Mouse (Mus musculus): Measurements from ENCODE around the gene Fahd2a. TPM values are rescaled to one million over a fixed set of nuclear protein-coding genes. Genes with fewer than 3 reads are reported as not detected.

Fahd2a gene
- total and polyA plus RNA-seq, 2 experiments from 2014 or later, result 43.3 to 58.0 TPM

- Histone ChIP-seq H3K27me3 (ENCODE audit: control insufficient read depth, insufficient read depth, low read length) (no peaks in the 10 kb centered on the region), H3K4me2 (ENCODE audit: low read depth, low read length) (no peak overlapping the region), H3K9ac (replicated peaks; ENCODE audit: low read depth, low read length) (no peak overlapping the region; the same call in 1 of the 2 replicates), H3K9me3 (replicated peaks; ENCODE audit: control insufficient read depth, low read length) (no peaks in the 10 kb centered on the region), H3K4me1 (ENCODE audit: control insufficient read depth, insufficient read depth) (0 out of 2 replicates have a peak, but pooled peaks cover 5% of the 10 kb centered on the region), H3K4me3 (ENCODE audit: low read depth, low read length) (no peak overlapping the region), H3K36me3 (replicated peaks; ENCODE audit: control insufficient read depth, insufficient read depth, low read length) (no peaks in the 10 kb centered on the region), H3K27ac (ENCODE audit: low read depth) (no peak overlapping the region)
- no peak for DNase-seq (ENCODE audit: low spot score)
- 18% methylated on average over 7 of the region's 7 CpGs for WGBS
- ATAC-seq (ENCODE audit: insufficient read depth, low read depth), result peak; percentile 47
- no peak for TF ChIP-seq CTCF (IDR thresholded peaks at IDR 0.05; ENCODE audit: low read depth)
- no peak for TF ChIP-seq EP300 (IDR thresholded peaks at IDR 0.05; ENCODE audit: low read depth)
These were observed 5.3 kb upstream of the Fahd2a start for GRCm38 (mm10) chr2:127449691-127450090.

GRCm38 (mm10) chr2:127446847-127447246, 2.5 kb upstream of the Fahd2a start:
- DNase-seq (ENCODE audit: low spot score), result no peak
- WGBS, result 17% methylated on average over 3 of the region's 3 CpGs
- no peak overlapping the region for H3K4me2 ChIP-seq (ENCODE audit: low read depth, low read length)
- no peaks in the 10 kb centered on the region for H3K9me3 ChIP-seq (replicated peaks; ENCODE audit: control insufficient read depth, low read length)
- no peak overlapping the region for H3K27ac ChIP-seq (ENCODE audit: low read depth)
- no peaks in the 10 kb centered on the region for H3K36me3 ChIP-seq (replicated peaks; ENCODE audit: control insufficient read depth, insufficient read depth, low read length)
- no peak for ATAC-seq (ENCODE audit: insufficient read depth, low read depth)
- H3K9ac ChIP-seq (replicated peaks; ENCODE audit: low read depth, low read length), result no peak overlapping the region
- TF ChIP-seq CTCF (IDR thresholded peaks at IDR 0.05; ENCODE audit: low read depth) (no peak), EP300 (IDR thresholded peaks at IDR 0.05; ENCODE audit: low read depth) (no peak)
- 0 out of 2 replicates have a peak, but pooled peaks cover 5% of the 10 kb centered on the region for H3K4me1 ChIP-seq (ENCODE audit: control insufficient read depth, insufficient read depth)
- H3K4me3 ChIP-seq (ENCODE audit: low read depth, low read length), result no peak overlapping the region
- no peaks in the 10 kb centered on the region for H3K27me3 ChIP-seq (ENCODE audit: control insufficient read depth, insufficient read depth, low read length)

- H3K4me1 ChIP-seq (ENCODE audit: control insufficient read depth, insufficient read depth), result no peaks in the 10 kb centered on the region
- no peak for TF ChIP-seq CTCF (IDR thresholded peaks at IDR 0.05; ENCODE audit: low read depth)
- DNase-seq (ENCODE audit: low spot score), result no peak
- no peak overlapping the region for H3K9ac ChIP-seq (replicated peaks; ENCODE audit: low read depth, low read length)
- H3K4me2 ChIP-seq (ENCODE audit: low read depth, low read length), result no peak overlapping the region
- 86% methylated on average over 5 of the region's 5 CpGs for WGBS
- no peak for ATAC-seq (ENCODE audit: insufficient read depth, low read depth)
- H3K27me3 ChIP-seq (ENCODE audit: control insufficient read depth, insufficient read depth, low read length), result no peaks in the 10 kb centered on the region
- no peak overlapping the region for H3K27ac ChIP-seq (ENCODE audit: low read depth)
- H3K9me3 ChIP-seq (replicated peaks; ENCODE audit: control insufficient read depth, low read length), result no peaks in the 10 kb centered on the region
- peaks cover 16% of the 10 kb centered on the region for H3K36me3 ChIP-seq (replicated peaks; ENCODE audit: control insufficient read depth, insufficient read depth, low read length)
- H3K4me3 ChIP-seq (ENCODE audit: low read depth, low read length), result no peak overlapping the region
These were observed 6.7 kb downstream of the Fahd2a start for GRCm38 (mm10) chr2:127437697-127438096.

- H3K9ac ChIP-seq (replicated peaks; ENCODE audit: low read depth, low read length), result no peak overlapping the region
- ATAC-seq (ENCODE audit: insufficient read depth, low read depth), result no peak
- no peaks in the 10 kb centered on the region for H3K27me3 ChIP-seq (ENCODE audit: control insufficient read depth, insufficient read depth, low read length)
- no peak overlapping the region for H3K27ac ChIP-seq (ENCODE audit: low read depth)
- peaks cover 16% of the 10 kb centered on the region for H3K36me3 ChIP-seq (replicated peaks; ENCODE audit: control insufficient read depth, insufficient read depth, low read length)
- no peak for TF ChIP-seq CTCF (IDR thresholded peaks at IDR 0.05; ENCODE audit: low read depth)
- no peak for TF ChIP-seq EP300 (IDR thresholded peaks at IDR 0.05; ENCODE audit: low read depth)
- WGBS, result 92% methylated on average over 2 of the region's 2 CpGs
- no peaks in the 10 kb centered on the region for H3K9me3 ChIP-seq (replicated peaks; ENCODE audit: control insufficient read depth, low read length)
- DNase-seq (ENCODE audit: low spot score), result no peak
- no peak overlapping the region for H3K4me2 ChIP-seq (ENCODE audit: low read depth, low read length)
- no peaks in the 10 kb centered on the region for H3K4me1 ChIP-seq (ENCODE audit: control insufficient read depth, insufficient read depth)
- no peak overlapping the region for H3K4me3 ChIP-seq (ENCODE audit: low read depth, low read length)
These were observed 8.8 kb downstream of the Fahd2a start for GRCm38 (mm10) chr2:127435554-127435953.

GRCm38 (mm10) chr2:127435135-127435534, 9.2 kb downstream of the Fahd2a start:
- TF ChIP-seq CTCF (IDR thresholded peaks at IDR 0.05; ENCODE audit: low read depth), result peak; percentile 41; the same call in 1 of the 2 replicates
- no peak for TF ChIP-seq EP300 (IDR thresholded peaks at IDR 0.05; ENCODE audit: low read depth)
- H3K4me1 ChIP-seq (ENCODE audit: control insufficient read depth, insufficient read depth), result no peaks in the 10 kb centered on the region
- no peak for ATAC-seq (ENCODE audit: insufficient read depth, low read depth)
- 13% methylated on average over 2 of the region's 2 CpGs for WGBS
- no peak overlapping the region for H3K4me3 ChIP-seq (ENCODE audit: low read depth, low read length)
- H3K4me2 ChIP-seq (ENCODE audit: low read depth, low read length), result no peak overlapping the region
- no peak for DNase-seq (ENCODE audit: low spot score)
- H3K27ac ChIP-seq (ENCODE audit: low read depth), result no peak overlapping the region
- no peaks in the 10 kb centered on the region for H3K9me3 ChIP-seq (replicated peaks; ENCODE audit: control insufficient read depth, low read length)
- H3K27me3 ChIP-seq (ENCODE audit: control insufficient read depth, insufficient read depth, low read length), result no peaks in the 10 kb centered on the region
- no peak overlapping the region for H3K9ac ChIP-seq (replicated peaks; ENCODE audit: low read depth, low read length)
- H3K36me3 ChIP-seq (replicated peaks; ENCODE audit: control insufficient read depth, insufficient read depth, low read length), result peaks cover 15% of the 10 kb centered on the region

All from heart, postnatal 0 days (tissue).